Mouse (Mus musculus): ENCODE measurements around the gene Olfr1183.
"Not testable (repeated sequence)": the region's sequence is repeated elsewhere in the genome, so short reads cannot be mapped to it uniquely, and the experiment has no call there.

Olfr1183 gene

DNA sequence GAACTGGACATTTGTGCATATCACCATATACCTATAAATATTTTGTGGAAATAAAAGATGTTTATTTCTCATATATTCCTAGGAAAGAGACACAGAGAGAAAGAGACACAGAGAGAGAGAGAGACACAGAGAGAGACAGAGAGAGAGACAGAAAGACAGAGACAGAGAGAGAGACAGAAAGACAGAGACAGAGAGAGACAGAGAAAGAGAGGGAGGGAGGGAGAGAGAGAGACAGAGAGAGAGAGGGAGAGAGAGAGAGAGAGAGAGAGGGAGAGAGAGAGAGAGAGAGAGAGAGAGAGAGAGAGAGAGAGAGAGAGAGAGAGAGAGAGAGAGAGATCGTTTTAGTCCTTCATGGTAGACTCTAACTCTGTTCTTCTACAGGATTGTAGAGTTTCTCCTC, at the start of gene Olfr1183:
Gene Olfr1183, plus strand, starts transcription at position 301 of the 400 bp plus-strand sequence.
- not testable (repeated sequence) for DNase-seq

DNA sequence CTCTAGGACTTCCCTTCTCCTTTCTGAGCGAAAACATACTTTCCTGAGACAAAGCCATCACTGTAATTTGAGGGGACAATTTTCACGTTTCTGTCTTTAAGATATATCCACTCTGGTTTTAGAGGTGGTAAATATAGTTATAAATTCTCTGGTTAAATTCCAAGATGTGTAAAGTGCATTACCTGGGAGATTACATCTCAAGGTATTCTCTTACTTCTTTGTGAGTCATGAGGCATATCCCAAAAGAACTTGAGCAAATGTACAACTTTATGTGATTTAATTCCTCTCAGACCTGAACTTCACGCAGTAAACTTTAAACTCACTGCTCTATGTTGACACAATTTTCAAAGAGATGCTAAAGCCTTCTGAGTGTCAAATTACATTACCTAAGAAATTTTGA, 48.3 kb upstream of the Olfr1183 start, which contains the start of gene Olfr1179:
Gene Olfr1179, minus strand, starts transcription at position 101 of the 400 bp plus-strand sequence.
- no peak for DNase-seq

DNA sequence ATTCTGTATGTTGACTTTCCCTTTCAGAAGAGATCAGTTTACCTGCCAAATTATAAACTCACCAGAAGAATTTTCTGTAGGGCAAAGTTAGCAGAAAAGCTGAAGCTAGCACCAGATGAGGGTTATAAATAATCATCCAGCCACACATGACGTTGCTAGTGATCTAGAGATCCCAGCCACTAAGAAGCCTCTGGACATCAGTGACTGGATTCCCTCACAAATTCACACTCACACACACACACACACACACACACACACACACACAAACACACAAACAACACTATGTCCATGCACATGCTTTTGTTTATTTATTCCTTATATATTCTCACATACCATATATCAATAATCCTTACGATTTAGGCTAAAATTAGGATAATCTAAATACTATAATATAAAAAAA, 35.6 kb upstream of the Olfr1183 start, which contains the start of gene Olfr1180:
Gene Olfr1180, minus strand, starts transcription at position 101 of the 400 bp plus-strand sequence.
- DNase-seq: no peak

DNA sequence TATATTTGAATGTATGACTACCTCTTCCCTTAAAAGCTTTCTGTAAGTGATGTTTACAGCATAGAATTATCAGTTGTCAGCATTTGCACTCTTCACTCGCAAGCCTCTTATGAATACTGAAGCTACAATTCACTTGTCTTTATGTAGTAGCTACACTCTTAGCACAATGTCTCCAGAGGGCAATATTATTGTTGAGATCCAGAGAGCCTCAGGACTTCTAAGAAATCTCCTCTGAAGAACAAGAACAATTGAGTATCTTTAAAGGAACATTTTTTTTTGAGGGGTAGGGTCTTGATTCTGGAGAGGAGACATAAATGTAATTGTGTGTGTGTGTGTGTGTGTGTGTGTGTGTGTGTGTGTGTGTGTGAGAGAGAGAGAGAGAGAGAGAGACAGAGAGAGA, 28.6 kb upstream of the Olfr1183 start, which contains the start of gene Olfr1181:
Gene Olfr1181, minus strand, starts transcription at position 101 of the 400 bp plus-strand sequence.
- DNase-seq: no peak

DNA sequence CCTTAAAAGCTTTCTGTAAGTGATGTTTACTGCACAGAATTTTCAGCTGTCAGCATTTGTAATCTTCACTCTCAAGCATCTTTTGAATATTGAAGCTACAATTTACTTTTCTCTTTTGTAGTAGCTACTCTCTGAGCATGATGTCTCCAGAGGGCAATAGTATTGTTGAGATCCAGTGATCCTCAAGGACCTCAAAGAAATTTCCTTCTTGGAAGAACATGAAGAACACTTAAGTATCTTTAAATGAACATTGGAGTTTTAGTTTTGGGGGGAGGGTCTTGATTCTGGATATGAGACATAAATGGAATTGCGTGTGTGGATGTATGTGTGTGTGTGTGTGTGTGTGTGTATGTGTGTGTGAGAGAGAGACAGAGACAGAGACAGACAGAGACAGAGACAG, 5.6 kb upstream of the Olfr1183 start, which contains the start of gene Gm13757:
Gene Gm13757, minus strand, starts transcription at position 101 of the 400 bp plus-strand sequence.
- no peak for DNase-seq

DNA sequence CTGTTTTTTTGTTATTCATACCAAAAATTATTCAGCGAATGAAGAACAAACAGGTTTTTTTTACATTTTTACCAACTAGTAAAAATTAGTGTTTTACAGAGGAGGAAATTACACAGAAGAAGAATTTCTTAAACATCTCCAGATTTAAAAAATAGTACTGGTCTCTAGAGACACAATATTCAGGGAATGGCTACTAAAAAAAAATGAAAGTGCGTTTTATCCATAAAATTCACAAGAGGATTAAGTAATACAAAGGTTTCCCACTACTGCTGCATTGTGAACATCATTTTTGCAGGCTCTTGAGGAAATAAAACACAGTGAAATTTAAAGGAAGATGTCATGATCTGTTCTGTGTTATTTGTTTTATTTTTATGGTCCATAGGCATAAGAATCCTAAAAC, 28.6 kb downstream of the Olfr1183 start, which contains the start of gene Olfr1184:
Gene Olfr1184, plus strand, starts transcription at position 301 of the 400 bp plus-strand sequence.
- no peak for DNase-seq

DNA sequence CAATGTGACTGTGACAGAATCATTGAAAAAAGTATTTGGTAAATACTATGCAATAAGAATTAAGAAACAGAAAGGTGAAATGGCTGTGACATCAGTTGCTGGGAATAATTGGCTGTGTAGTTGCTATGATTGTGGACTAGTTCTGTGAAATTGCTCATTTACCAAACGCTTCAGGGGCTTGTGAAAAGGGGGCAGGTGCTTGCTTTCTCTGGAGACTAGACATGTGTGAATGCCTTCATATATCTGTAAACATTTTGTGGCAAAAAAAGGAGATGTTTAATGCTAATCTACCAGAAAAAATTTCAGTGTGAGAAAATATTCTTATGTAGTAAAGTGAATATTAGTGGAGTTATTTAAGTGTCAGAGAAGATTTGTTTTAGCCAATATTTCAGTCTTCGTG, 38.4 kb downstream of the Olfr1183 start, which contains the start of gene Olfr1185-ps1:
Gene Olfr1185-ps1, plus strand, starts transcription at position 301 of the 400 bp plus-strand sequence.
- DNase-seq: no peak

DNA sequence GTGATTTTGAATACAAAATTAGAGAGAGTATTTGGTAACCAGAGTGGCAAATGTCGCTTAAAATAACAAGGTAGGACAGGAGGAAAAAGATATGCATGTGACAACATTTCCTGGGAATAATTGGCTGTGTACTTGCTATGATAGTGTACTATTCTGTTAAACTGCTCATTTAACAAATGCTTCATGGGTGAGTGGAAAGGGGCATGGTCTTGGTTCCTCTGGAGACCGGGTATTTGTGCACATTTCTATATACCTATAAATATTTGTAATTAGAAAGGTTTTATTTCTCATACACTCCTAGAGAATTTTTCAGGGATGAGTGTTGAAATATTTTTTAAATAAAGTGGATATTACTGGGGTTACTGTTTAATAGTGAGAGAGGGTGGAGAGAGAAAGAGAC, 63.6 kb downstream of the Olfr1183 start, which contains the start of gene Olfr1186:
Gene Olfr1186, plus strand, starts transcription at position 301 of the 400 bp plus-strand sequence.
- no peak for DNase-seq
